Mouse (Mus musculus): ENCODE results near the gene Aldoc. TPM values are rescaled to one million over a fixed set of nuclear protein-coding genes. Genes with fewer than 3 reads are reported as not detected.

The Aldoc gene
- total RNA-seq, 2 experiments from 2014 or later, result 3.3 to 3.6 TPM

DNA sequence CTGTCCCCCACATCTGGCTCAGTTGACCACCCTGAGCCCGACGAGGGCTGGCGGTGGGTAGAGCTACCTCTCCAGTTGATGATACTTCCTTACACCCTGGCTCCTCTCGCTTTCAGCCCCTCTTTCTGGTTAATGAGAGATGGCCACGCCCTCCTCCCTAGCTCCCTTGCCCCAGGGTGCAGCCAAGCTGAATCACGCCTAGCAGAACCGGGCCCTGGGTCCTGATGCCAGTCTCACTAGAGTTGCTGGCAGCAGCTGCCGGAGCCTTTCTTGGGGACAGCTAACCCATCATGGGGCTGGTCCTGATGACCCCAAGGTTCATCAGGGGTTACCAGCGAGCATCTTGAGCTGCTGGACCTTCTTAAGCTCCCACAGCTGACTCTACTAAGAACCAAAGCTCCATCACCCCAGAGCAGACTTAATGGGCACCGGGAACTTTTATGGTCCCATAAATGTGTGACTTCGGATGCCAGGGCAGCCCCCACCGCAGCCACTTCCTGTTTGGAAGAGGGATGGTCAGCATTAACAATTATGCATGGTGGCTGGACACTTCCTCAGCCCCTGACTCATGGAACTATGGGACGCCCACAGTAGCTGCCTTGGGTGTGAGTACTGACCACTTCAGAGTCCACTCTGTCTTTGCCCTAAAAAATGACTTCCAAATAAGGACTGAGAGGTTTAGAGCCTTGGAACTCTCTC lies 40.7 kb downstream of the Aldoc start:
- no peak for DNase-seq

DNA sequence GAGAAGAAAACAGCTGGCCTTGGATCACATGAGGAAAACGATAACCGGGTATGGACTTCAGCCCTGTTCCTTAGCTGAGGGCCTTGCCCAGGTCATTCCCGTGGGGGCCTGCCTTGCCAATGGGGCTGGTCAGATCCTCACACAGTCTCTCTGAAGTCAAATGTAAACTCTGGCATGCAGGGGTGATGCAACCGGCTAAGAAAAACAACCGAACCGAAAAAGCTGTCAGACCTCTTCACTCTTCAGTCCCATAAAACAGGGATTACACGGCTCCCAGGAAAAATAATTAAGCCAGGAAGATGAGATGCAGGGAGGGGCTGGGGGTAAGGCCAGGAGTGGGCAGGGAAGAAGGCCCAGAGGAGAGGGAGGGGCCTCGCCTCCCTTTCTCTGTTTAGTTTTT lies 41.3 kb downstream of the Aldoc start:
- DNase-seq, result no peak

DNA sequence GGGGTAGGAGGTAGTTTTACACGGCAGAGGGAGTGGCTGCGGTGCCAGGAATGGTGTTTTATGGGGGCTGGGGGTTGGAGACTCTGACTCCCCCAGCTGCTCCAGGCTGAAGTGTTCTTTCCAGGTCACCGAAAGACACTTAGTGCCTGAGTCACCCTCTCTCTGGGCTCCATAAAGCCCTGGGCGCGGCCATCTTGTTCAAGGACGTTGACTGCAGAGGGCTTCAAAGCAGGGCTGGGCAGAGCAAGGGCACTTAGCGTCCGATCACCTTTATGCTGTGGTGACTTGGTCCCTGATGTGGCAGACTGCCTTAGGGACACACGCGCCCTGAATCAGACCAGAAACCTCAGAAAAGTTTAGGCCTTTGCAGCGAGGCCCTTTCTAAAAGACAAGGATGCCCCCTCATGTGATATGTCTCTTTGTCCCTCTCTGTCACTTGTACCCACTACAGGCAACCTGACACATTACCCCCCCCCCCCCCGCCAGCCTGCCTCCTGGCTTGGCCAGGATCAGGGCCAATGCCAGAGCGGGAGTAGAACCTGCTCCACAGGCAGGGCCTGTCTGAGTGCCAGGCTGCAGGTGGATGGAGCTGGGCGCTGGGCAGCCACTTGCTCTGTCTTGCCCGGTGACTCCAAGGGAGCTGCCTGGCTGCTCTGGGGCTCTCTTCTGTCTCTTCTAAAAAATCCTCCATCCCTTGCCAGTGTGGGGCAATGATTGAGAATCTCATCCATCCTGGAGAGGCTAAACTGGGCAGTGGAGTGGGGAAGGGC lies 44.9 kb downstream of the Aldoc start:
- no peak for DNase-seq

GRCm38 (mm10) chr11:78370389-78370788 lies 47.6 kb downstream of the Aldoc start:
- DNase-seq, result no peak

DNA sequence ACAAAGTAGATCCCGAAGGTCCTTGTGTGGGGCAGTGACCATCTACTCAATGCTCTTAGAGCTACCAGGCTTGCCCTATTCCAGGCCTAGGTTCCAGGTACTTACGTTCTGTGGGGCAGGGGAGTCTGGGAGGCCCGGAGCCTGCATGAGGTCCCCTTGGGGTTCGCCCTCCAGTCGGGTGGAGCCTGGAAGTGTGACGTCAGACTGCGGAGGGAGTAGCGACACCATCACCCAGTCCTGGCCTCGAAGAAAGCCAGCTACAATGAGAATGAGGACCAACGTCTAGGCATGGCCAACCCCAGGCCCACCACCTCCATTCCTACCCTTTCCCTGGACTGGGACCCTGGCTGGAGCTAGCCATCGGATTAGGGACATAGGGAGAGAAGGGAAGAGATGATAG lies 48.9 kb downstream of the Aldoc start:
- DNase-seq, result no peak

- no peak for DNase-seq
Observed at GRCm38 (mm10) chr11:78372166-78372565, 49.4 kb downstream of the Aldoc start.

GRCm38 (mm10) chr11:78372610-78373009 lies 49.8 kb downstream of the Aldoc start:
- peak; percentile 33 for DNase-seq

- no peak for DNase-seq
Observed at GRCm38 (mm10) chr11:78374147-78374546, 51.4 kb downstream of the Aldoc start.

Other genes with a start within 250 kb of the Aldoc start
- 10 to 100 TPM; 23.7 to 24.0 TPM for gene Eral1, start 242.6 kb upstream of the Aldoc start, total RNA-seq (2021)
- gene Fam222b, start 228.3 kb upstream of the Aldoc start, total RNA-seq (2021), result 10 to 100 TPM; 17.1 to 17.5 TPM
- gene Traf4, start 157.4 kb upstream of the Aldoc start, total RNA-seq (2021), result 10 to 100 TPM; 25.8 to 27.5 TPM
- 1 to 10 TPM; 7.7 to 8.6 TPM for gene Nek8, start 146.3 kb upstream of the Aldoc start, total RNA-seq (2021)
- 1 to 10 TPM; 8.4 to 9.8 TPM for gene Tlcd1, start 146.3 kb upstream of the Aldoc start, total RNA-seq (2021)
- 1,000 to 10,000 TPM; 1,082 to 1,148 TPM for gene Rpl23a, start 139.4 kb upstream of the Aldoc start, total RNA-seq (2021)
- gene Rab34, start 134.5 kb upstream of the Aldoc start, total RNA-seq (2021), result 10 to 100 TPM; 25.2 to 28.0 TPM
- 1 to 10 TPM in 1 of 2 experiments, under 1 TPM in 1; 0.81 to 1.4 TPM for gene Proca1, start 129.6 kb upstream of the Aldoc start, total RNA-seq (2021)
- 10 to 100 TPM; 41.2 to 43.9 TPM for gene Sdf2, start 77.2 kb upstream of the Aldoc start, total RNA-seq (2021)
- gene Supt6, start 77.0 kb upstream of the Aldoc start, total RNA-seq (2021), result 10 to 100 TPM; 35.7 to 37.2 TPM
- 100 to 1,000 TPM; 178 to 185 TPM for gene 2610507B11Rik, start 61.2 kb upstream of the Aldoc start, total RNA-seq (2021)
- gene BC030499, start 32.1 kb upstream of the Aldoc start, total RNA-seq (2021), result 1 to 10 TPM; 1.2 to 1.4 TPM
- gene Spag5, start 21.4 kb upstream of the Aldoc start, total RNA-seq (2021), result 10 to 100 TPM; 32.6 to 33.2 TPM
- 10 to 100 TPM; 27.0 to 27.2 TPM for gene Pigs, start 5.4 kb downstream of the Aldoc start, total RNA-seq (2021)
- 10 to 100 TPM; 13.5 to 14.6 TPM for gene Unc119, start 20.5 kb downstream of the Aldoc start, total RNA-seq (2021)
- not detected for gene Foxn1, start 63.6 kb downstream of the Aldoc start, total RNA-seq (2021)
- not detected for gene Slc13a2, start 99.2 kb downstream of the Aldoc start, total RNA-seq (2021)
- 1 to 10 TPM; 2.3 to 3.5 TPM for gene Slc46a1, start 142.7 kb downstream of the Aldoc start, total RNA-seq (2021)
- under 1 TPM; 0.12 to 0.27 TPM for gene Sarm1, start 174.8 kb downstream of the Aldoc start, total RNA-seq (2021)
- gene Vtn, start 176.1 kb downstream of the Aldoc start, total RNA-seq (2021), result 1 to 10 TPM; 4.8 to 8.6 TPM
- not detected for gene Sebox, start 180.5 kb downstream of the Aldoc start, total RNA-seq (2021)
- 10 to 100 TPM; 18.3 to 19.6 TPM for gene Tmem199, start 189.2 kb downstream of the Aldoc start, total RNA-seq (2021)
- gene Poldip2, start 189.2 kb downstream of the Aldoc start, total RNA-seq (2021), result 100 to 1,000 TPM; 148 to 152 TPM
- 10 to 100 TPM; 69.6 to 71.6 TPM for gene Tnfaip1, start 213.4 kb downstream of the Aldoc start, total RNA-seq (2021)
- 10 to 100 TPM; 56.3 to 58.9 TPM for gene Ift20, start 213.4 kb downstream of the Aldoc start, total RNA-seq (2021)
- 10 to 100 TPM; 31.4 to 32.3 TPM for gene Tmem97, start 227.8 kb downstream of the Aldoc start, total RNA-seq (2021)